ENCODE assay signal across 12 mouse cellular contexts in the genomic region with DNA sequence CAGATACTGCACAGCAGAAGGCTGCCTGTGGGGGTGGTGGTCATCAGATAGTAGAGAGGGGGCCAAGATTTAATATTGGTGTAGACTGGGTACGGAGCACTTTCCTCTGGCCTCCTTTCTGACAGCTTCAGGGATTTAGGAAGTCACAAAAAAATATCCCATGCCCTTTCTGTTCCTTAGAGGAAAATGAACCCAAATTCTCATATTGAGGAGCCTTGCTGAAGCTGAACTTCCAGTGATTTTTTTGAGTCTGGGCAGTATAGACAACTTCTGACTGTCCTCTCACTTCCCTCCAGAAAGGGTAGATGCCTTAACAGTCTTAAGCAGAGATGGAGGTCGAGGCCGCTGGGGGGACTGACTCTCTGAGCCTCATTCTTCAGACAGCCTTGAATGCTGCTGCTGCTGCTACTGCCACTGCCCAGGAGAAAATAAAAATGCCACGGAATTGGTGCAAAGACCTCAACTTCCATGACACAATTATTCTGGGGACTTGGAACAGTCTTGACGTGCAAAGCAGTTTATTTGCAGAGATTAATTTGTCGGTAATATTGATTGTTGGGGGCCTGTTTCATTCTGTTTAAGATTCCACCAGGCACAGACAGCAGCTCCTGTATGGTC.
DNase-seq lines count a peak whose midpoint lies in the region; ATAC-seq lines count a peak whose summit lies in the region.
"Had no signal": no experiment of that assay in that cellular context is flagged by ENCODE, and none has a peak within 500 bp of the region (broad histone marks: within the 10 kb centered on the region; RNA-seq: fewer than 3 reads in every experiment).

No protein-coding gene starts in this region.

- H3K4me3 ChIP-seq in heart, embryonic 15.5 days: no peak overlapping the region
- no peak overlapping the region for H3K4me3 ChIP-seq in hindbrain, embryonic 11.5 days (ENCODE audit: low read depth, low read length)
- H3K4me3 ChIP-seq in midbrain, embryonic 14.5 days (replicated peaks; ENCODE audit: low read depth, low read length): no peak overlapping the region

- 0 out of 2 replicates have a peak overlapping the region, but pooled peaks have one; percentile 6 for H3K27ac ChIP-seq in heart, embryonic 15.5 days
- no peak overlapping the region for H3K27ac ChIP-seq in hindbrain, embryonic 11.5 days (ENCODE audit: low read depth, low read length)
- peak overlapping the region; percentile 75; the same call in 1 of the 2 replicates for H3K27ac ChIP-seq in midbrain, embryonic 14.5 days (replicated peaks; ENCODE audit: low read depth, low read length)
- H3K27ac ChIP-seq: intestine, embryonic 15.5 days had no signal

- no peaks in the 10 kb centered on the region for H3K36me3 ChIP-seq in heart, embryonic 15.5 days
- no peaks in the 10 kb centered on the region for H3K36me3 ChIP-seq in hindbrain, embryonic 11.5 days (ENCODE audit: control insufficient read depth, insufficient read depth, low read length)
- no peaks in the 10 kb centered on the region for H3K36me3 ChIP-seq in midbrain, embryonic 14.5 days (ENCODE audit: control insufficient read depth, insufficient read depth, low read length)
- H3K36me3 ChIP-seq: intestine, embryonic 15.5 days had no signal

- no peak for DNase-seq in heart, postnatal 36 days
- peak; percentile 66 for DNase-seq in embryo, embryonic 10.5 days (ENCODE audit: low spot score)
- peak; percentile 46 for DNase-seq in hindbrain, embryonic 11.5 days (ENCODE audit: low spot score)
- DNase-seq in midbrain, embryonic 14.5 days: peak; percentile 48
- DNase-seq in B cell, adult 2 months: no peak
- no peak for DNase-seq in kidney, postnatal 14 days
- no peak for DNase-seq in urinary bladder, postnatal 10 days (ENCODE audit: low spot score)
- DNase-seq: adrenal gland, postnatal 25 days; layer of hippocampus, adult 9-11 months had no signal

- H3K4me1 ChIP-seq in heart, embryonic 15.5 days (replicated peaks): peaks cover 40% of the 10 kb centered on the region
- H3K4me1 ChIP-seq in hindbrain, embryonic 11.5 days (replicated peaks; ENCODE audit: control insufficient read depth, insufficient read depth, low read length): peaks cover 8% of the 10 kb centered on the region
- peaks cover 63% of the 10 kb centered on the region for H3K4me1 ChIP-seq in midbrain, embryonic 14.5 days (ENCODE audit: control insufficient read depth, insufficient read depth, low read length)

- H3K9me3 ChIP-seq in heart, embryonic 15.5 days (replicated peaks): no peaks in the 10 kb centered on the region
- no peaks in the 10 kb centered on the region for H3K9me3 ChIP-seq in hindbrain, embryonic 11.5 days (ENCODE audit: control insufficient read depth, low read length)
- H3K9me3 ChIP-seq in midbrain, embryonic 14.5 days (ENCODE audit: control insufficient read depth, low read length): no peaks in the 10 kb centered on the region
- H3K9me3 ChIP-seq: intestine, embryonic 15.5 days had no signal

- no peaks in the 10 kb centered on the region for H3K27me3 ChIP-seq in heart, embryonic 15.5 days
- H3K27me3 ChIP-seq in hindbrain, embryonic 11.5 days (ENCODE audit: control insufficient read depth, insufficient read depth, low read length): no peaks in the 10 kb centered on the region
- H3K27me3 ChIP-seq in midbrain, embryonic 14.5 days (ENCODE audit: control insufficient read depth, insufficient read depth, low read length): no peaks in the 10 kb centered on the region

- intact Hi-C loops in heart, postnatal 36 days (cut with DNase I): no loop called here

- H3K4me2 ChIP-seq in heart, embryonic 15.5 days: no peak overlapping the region
- H3K4me2 ChIP-seq in hindbrain, embryonic 11.5 days (replicated peaks; ENCODE audit: low read depth, low read length): no peak overlapping the region
- peak overlapping the region; percentile 59 for H3K4me2 ChIP-seq in midbrain, embryonic 14.5 days (ENCODE audit: low read length)

- no peak for ATAC-seq in heart, embryonic 15.5 days (replicated peaks; ENCODE audit: insufficient number of reproducible peaks, insufficient read depth, low FRiP score, low read depth)
- ATAC-seq in hindbrain, embryonic 11.5 days (ENCODE audit: low FRiP score): no peak
- ATAC-seq in midbrain, embryonic 14.5 days (ENCODE audit: low FRiP score, low TSS enrichment): no peak
- ATAC-seq: CD4-positive, CD25-positive, alpha-beta regulatory T cell, adult 4 months had no signal

- WGBS in heart, embryonic 15.5 days: 38% methylated on average over 6 of the region's 6 CpGs
- 23% methylated on average over 6 of the region's 6 CpGs for WGBS in hindbrain, embryonic 11.5 days
- 19% methylated on average over 6 of the region's 6 CpGs for WGBS in midbrain, embryonic 14.5 days

- no peak overlapping the region for H3K9ac ChIP-seq in heart, embryonic 15.5 days
- H3K9ac ChIP-seq in hindbrain, embryonic 11.5 days (ENCODE audit: low read depth, low read length): no peak overlapping the region
- no peak overlapping the region for H3K9ac ChIP-seq in midbrain, embryonic 14.5 days (replicated peaks; ENCODE audit: low read length)
- H3K9ac ChIP-seq: intestine, embryonic 15.5 days had no signal

Comparison
In these comparisons a context has a peak if more than half of its experiments do, and no peak if none do; other contexts are left out.
1. DNase-seq: peak in embryo, embryonic 10.5 days (single experiment), hindbrain, embryonic 11.5 days (single experiment) and midbrain, embryonic 14.5 days (single experiment); none in heart, postnatal 36 days (0 of 2), B cell, adult 2 months (0 of 2), kidney, postnatal 14 days (single experiment) and urinary bladder, postnatal 10 days (single experiment).